Mouse (Mus musculus): ENCODE results near the gene Cacna1d. TPM values are rescaled to one million over a fixed set of nuclear protein-coding genes. Genes with fewer than 3 reads are reported as not detected.

The Cacna1d gene
- total RNA-seq, 4 experiments from 2014 or later, result 45.2 to 48.8 (median 46.9) TPM

DNA sequence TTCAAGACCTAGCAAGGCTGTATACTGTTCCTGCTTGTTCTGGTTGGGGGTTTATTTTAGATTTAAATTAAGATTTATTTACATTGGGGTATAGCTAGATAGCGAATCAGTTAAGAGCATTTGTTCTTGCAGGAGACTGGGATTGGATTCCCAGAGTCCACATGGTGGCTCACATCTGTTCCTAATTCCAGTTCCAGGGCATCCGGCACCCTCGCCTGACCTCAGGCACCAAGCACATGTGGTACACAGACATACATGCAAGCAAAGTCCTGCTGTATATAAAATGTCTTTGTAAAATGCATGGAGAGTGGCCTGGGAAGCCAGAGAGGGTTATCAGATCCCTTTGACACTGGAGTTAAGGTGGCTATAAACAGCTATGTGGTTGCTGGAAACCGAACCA, 496.3 kb downstream of the Cacna1d start:
- DNase-seq (ENCODE audit: low spot score in 2 of 2), result no peak

Other genes with a start within 250 kb of the Cacna1d start
- gene Dcp1a, start 11.9 kb downstream of the Cacna1d start, total RNA-seq (2022), result 10 to 100 TPM; 20.2 to 25.2 (median 24.3) TPM
- gene Tkt, start 56.9 kb upstream of the Cacna1d start, total RNA-seq (2022), result 100 to 1,000 TPM; 204 to 217 (median 208) TPM
- 10 to 100 TPM; 16.0 to 47.2 (median 18.0) TPM for gene Prkcd, start 134.8 kb upstream of the Cacna1d start, total RNA-seq (2022)
- 10 to 100 TPM; 11.9 to 13.7 (median 13.2) TPM for gene Rft1, start 162.9 kb upstream of the Cacna1d start, total RNA-seq (2022)
- gene Sfmbt1, start 223.4 kb upstream of the Cacna1d start, total RNA-seq (2022), result 10 to 100 TPM; 36.1 to 43.5 (median 36.7) TPM